ENCODE assay signal across 8 mouse cellular contexts in genomic region chr17:29873580-29874015, GRCm38 (mm10).
DNase-seq lines count a peak whose midpoint lies in the region; ATAC-seq and TF ChIP-seq lines count a peak whose summit lies in the region.

No protein-coding gene starts in this region.

- 21% methylated on average over 7 of the region's 7 CpGs for WGBS in forebrain, embryonic 16.5 days
- 61% methylated on average over 7 of the region's 7 CpGs for WGBS in hindbrain, embryonic 10.5 days
- 58% methylated on average over 7 of the region's 7 CpGs for WGBS in lung, adult 2 months

- H3K4me3 ChIP-seq in forebrain, embryonic 16.5 days (replicated peaks; ENCODE audit: low read length), result no peak overlapping the region
- H3K4me3 ChIP-seq in hindbrain, embryonic 10.5 days, result no peak overlapping the region
- no peak overlapping the region for H3K4me3 ChIP-seq in lung, adult 2 months (replicated peaks; ENCODE audit: extremely low read depth, low read depth, low read length)

- H3K9me3 ChIP-seq in forebrain, embryonic 16.5 days (ENCODE audit: control insufficient read depth, low read length), result no peaks in the 10 kb centered on the region
- peaks cover 8% of the 10 kb centered on the region for H3K9me3 ChIP-seq in hindbrain, embryonic 10.5 days

- H3K27ac ChIP-seq in forebrain, embryonic 16.5 days (ENCODE audit: low read length), result peak overlapping the region; percentile 91
- H3K27ac ChIP-seq in hindbrain, embryonic 10.5 days, result peak overlapping the region; percentile 72

- TF ChIP-seq POLR2A in lung, adult 2 months (IDR thresholded peaks at IDR 0.05; ENCODE audit: borderline replicate concordance, extremely low read depth, low read depth, low read length), result no peak

- intact Hi-C loops in left cerebral cortex, postnatal 36 days (cut with DNase I), result no loop called here

- DNase-seq in retina, postnatal 1 day, result peak; percentile 54
- DNase-seq in retina, embryonic 14.5 days (ENCODE audit: low spot score), result no peak
- DNase-seq in hindbrain, embryonic 10.5 days (ENCODE audit: low spot score), result no peak
- DNase-seq in left cerebral cortex, postnatal 36 days (ENCODE audit: low spot score in 2 of 2), result peak; percentile 68 to 71
- DNase-seq in skeletal muscle tissue, adult 2 months (ENCODE audit: low read depth, low spot score), result peak; percentile 66
- DNase-seq in kidney, adult 8-10 months, result no peak
- no peak for DNase-seq in lung, adult 2 months

- no peaks in the 10 kb centered on the region for H3K36me3 ChIP-seq in forebrain, embryonic 16.5 days (ENCODE audit: control insufficient read depth, insufficient read depth)
- no peaks in the 10 kb centered on the region for H3K36me3 ChIP-seq in hindbrain, embryonic 10.5 days

- H3K4me2 ChIP-seq in forebrain, embryonic 16.5 days (ENCODE audit: low read length), result no peak overlapping the region

- H3K27me3 ChIP-seq in forebrain, embryonic 16.5 days (replicated peaks; ENCODE audit: control insufficient read depth, insufficient read depth, low read length), result no peaks in the 10 kb centered on the region
- peaks cover 30% of the 10 kb centered on the region; the same call in 1 of the 2 replicates for H3K27me3 ChIP-seq in hindbrain, embryonic 10.5 days (ENCODE audit: insufficient read depth, poor library complexity, severe bottlenecking)

- TF ChIP-seq CTCF in lung, adult 2 months (IDR thresholded peaks at IDR 0.05; ENCODE audit: insufficient read depth, low read length), result no peak

- peaks cover 35% of the 10 kb centered on the region for H3K4me1 ChIP-seq in forebrain, embryonic 16.5 days (replicated peaks; ENCODE audit: control insufficient read depth, insufficient read depth, low read length)
- H3K4me1 ChIP-seq in hindbrain, embryonic 10.5 days (replicated peaks), result peaks cover 35% of the 10 kb centered on the region
- H3K4me1 ChIP-seq in lung, adult 2 months (ENCODE audit: control insufficient read depth, insufficient read depth, low read length), result no peaks in the 10 kb centered on the region

- ATAC-seq in forebrain, embryonic 16.5 days, result peak; percentile 95

- H3K9ac ChIP-seq in forebrain, embryonic 16.5 days (replicated peaks; ENCODE audit: low read depth, low read length), result peak overlapping the region; percentile 50; the same call in 1 of the 2 replicates

Comparison
In these comparisons a context has a peak if more than half of its experiments do, and no peak if none do; other contexts are left out.
1. DNase-seq: peak in retina, postnatal 1 day (single experiment), left cerebral cortex, postnatal 36 days (2 of 2) and skeletal muscle tissue, adult 2 months (single experiment); none in retina, embryonic 14.5 days (single experiment), hindbrain, embryonic 10.5 days (single experiment), kidney, adult 8-10 months (0 of 2) and lung, adult 2 months (single experiment).